Mouse (Mus musculus): Measurements from ENCODE around the gene Epb41l1. TPM values are rescaled to one million over a fixed set of nuclear protein-coding genes. Genes with fewer than 3 reads are reported as not detected.

Epb41l1 gene
- polyA plus RNA-seq, 1 experiment from 2014 or later, result 0.76 TPM

- 85% methylated on average over 7 of the region's 7 CpGs for WGBS
- no peaks in the 10 kb centered on the region for H3K36me3 ChIP-seq (ENCODE audit: control insufficient read depth, insufficient read depth)
- H3K4me3 ChIP-seq (ENCODE audit: low read length), result no peak overlapping the region
- peaks cover 2% of the 10 kb centered on the region; the same call in 1 of the 2 replicates for H3K4me1 ChIP-seq (ENCODE audit: control insufficient read depth, insufficient read depth, low read length)
- no peak overlapping the region for H3K4me2 ChIP-seq (ENCODE audit: low read depth, low read length)
- H3K9me3 ChIP-seq (replicated peaks; ENCODE audit: control insufficient read depth, low read length), result no peaks in the 10 kb centered on the region; the same call in 1 of the 2 replicates
- ATAC-seq (replicated peaks; ENCODE audit: extremely low read depth, insufficient read depth, low FRiP score), result no peak
- no peaks in the 10 kb centered on the region for H3K27me3 ChIP-seq (ENCODE audit: control insufficient read depth, insufficient read depth, low read length)
- no peak overlapping the region for H3K9ac ChIP-seq (ENCODE audit: low read length)
- H3K27ac ChIP-seq (ENCODE audit: low read length), result no peak overlapping the region
These were observed 62.5 kb downstream of the Epb41l1 start for GRCm38 (mm10) chr2:156483204-156483603.

- H3K27ac ChIP-seq (ENCODE audit: low read length), result no peak overlapping the region
- H3K4me3 ChIP-seq (ENCODE audit: low read length), result no peak overlapping the region
- WGBS, result 85% methylated on average over 12 of the region's 12 CpGs
- no peaks in the 10 kb centered on the region for H3K27me3 ChIP-seq (ENCODE audit: control insufficient read depth, insufficient read depth, low read length)
- H3K9me3 ChIP-seq (replicated peaks; ENCODE audit: control insufficient read depth, low read length), result no peaks in the 10 kb centered on the region
- no peak for ATAC-seq (replicated peaks; ENCODE audit: extremely low read depth, insufficient read depth, low FRiP score)
- no peaks in the 10 kb centered on the region for H3K36me3 ChIP-seq (ENCODE audit: control insufficient read depth, insufficient read depth)
- no peak overlapping the region for H3K9ac ChIP-seq (ENCODE audit: low read length)
- H3K4me1 ChIP-seq (ENCODE audit: control insufficient read depth, insufficient read depth, low read length), result peaks cover 8% of the 10 kb centered on the region
- H3K4me2 ChIP-seq (ENCODE audit: low read depth, low read length), result no peak overlapping the region
These were observed 65.5 kb downstream of the Epb41l1 start for GRCm38 (mm10) chr2:156486086-156486751.

- no peak overlapping the region for H3K27ac ChIP-seq (ENCODE audit: low read length)
- no peak overlapping the region for H3K4me2 ChIP-seq (ENCODE audit: low read depth, low read length)
- no peaks in the 10 kb centered on the region for H3K9me3 ChIP-seq (replicated peaks; ENCODE audit: control insufficient read depth, low read length)
- no peak overlapping the region for H3K9ac ChIP-seq (ENCODE audit: low read length)
- no peak overlapping the region for H3K4me3 ChIP-seq (ENCODE audit: low read length)
- no peaks in the 10 kb centered on the region for H3K27me3 ChIP-seq (ENCODE audit: control insufficient read depth, insufficient read depth, low read length)
- peaks cover 8% of the 10 kb centered on the region for H3K4me1 ChIP-seq (ENCODE audit: control insufficient read depth, insufficient read depth, low read length)
- no peaks in the 10 kb centered on the region for H3K36me3 ChIP-seq (ENCODE audit: control insufficient read depth, insufficient read depth)
- ATAC-seq (replicated peaks; ENCODE audit: extremely low read depth, insufficient read depth, low FRiP score), result no peak; the same call in 1 of the 2 replicates
- 79% methylated on average over 10 of the region's 10 CpGs for WGBS
These were observed 67.0 kb downstream of the Epb41l1 start for GRCm38 (mm10) chr2:156487589-156488160.

GRCm38 (mm10) chr2:156488166-156488814 lies 67.6 kb downstream of the Epb41l1 start:
- no peak for ATAC-seq (replicated peaks; ENCODE audit: extremely low read depth, insufficient read depth, low FRiP score)
- WGBS, result 79% methylated on average over 8 of the region's 8 CpGs
- Histone ChIP-seq H3K27me3 (ENCODE audit: control insufficient read depth, insufficient read depth, low read length) (no peaks in the 10 kb centered on the region), H3K4me1 (ENCODE audit: control insufficient read depth, insufficient read depth, low read length) (peaks cover 8% of the 10 kb centered on the region), H3K9ac (ENCODE audit: low read length) (no peak overlapping the region), H3K4me3 (ENCODE audit: low read length) (no peak overlapping the region), H3K4me2 (ENCODE audit: low read depth, low read length) (no peak overlapping the region), H3K36me3 (ENCODE audit: control insufficient read depth, insufficient read depth) (no peaks in the 10 kb centered on the region), H3K9me3 (replicated peaks; ENCODE audit: control insufficient read depth, low read length) (no peaks in the 10 kb centered on the region), H3K27ac (ENCODE audit: low read length) (no peak overlapping the region)

GRCm38 (mm10) chr2:156490176-156490575 lies 69.5 kb downstream of the Epb41l1 start:
- peaks cover 8% of the 10 kb centered on the region for H3K4me1 ChIP-seq (ENCODE audit: control insufficient read depth, insufficient read depth, low read length)
- H3K4me3 ChIP-seq (ENCODE audit: low read length), result no peak overlapping the region
- H3K9ac ChIP-seq (ENCODE audit: low read length), result no peak overlapping the region
- H3K9me3 ChIP-seq (replicated peaks; ENCODE audit: control insufficient read depth, low read length), result no peaks in the 10 kb centered on the region
- H3K36me3 ChIP-seq (ENCODE audit: control insufficient read depth, insufficient read depth), result 0 out of 2 replicates have a peak, but pooled peaks cover 2% of the 10 kb centered on the region
- ATAC-seq (replicated peaks; ENCODE audit: extremely low read depth, insufficient read depth, low FRiP score), result no peak
- peak overlapping the region; percentile 23; the same call in 1 of the 2 replicates for H3K4me2 ChIP-seq (ENCODE audit: low read depth, low read length)
- 36% methylated on average over 11 of the region's 11 CpGs for WGBS
- no peak overlapping the region for H3K27ac ChIP-seq (ENCODE audit: low read length)
- no peaks in the 10 kb centered on the region for H3K27me3 ChIP-seq (ENCODE audit: control insufficient read depth, insufficient read depth, low read length)

- Histone ChIP-seq H3K36me3 (ENCODE audit: control insufficient read depth, insufficient read depth) (0 out of 2 replicates have a peak, but pooled peaks cover 2% of the 10 kb centered on the region), H3K4me1 (ENCODE audit: control insufficient read depth, insufficient read depth, low read length) (peaks cover 8% of the 10 kb centered on the region), H3K4me2 (ENCODE audit: low read depth, low read length) (no peak overlapping the region), H3K9me3 (replicated peaks; ENCODE audit: control insufficient read depth, low read length) (no peaks in the 10 kb centered on the region), H3K27ac (ENCODE audit: low read length) (no peak overlapping the region), H3K4me3 (ENCODE audit: low read length) (no peak overlapping the region), H3K27me3 (ENCODE audit: control insufficient read depth, insufficient read depth, low read length) (no peaks in the 10 kb centered on the region), H3K9ac (ENCODE audit: low read length) (no peak overlapping the region)
- ATAC-seq (replicated peaks; ENCODE audit: extremely low read depth, insufficient read depth, low FRiP score), result no peak
- WGBS, result 84% methylated on average over 5 of the region's 5 CpGs
These were observed 71.1 kb downstream of the Epb41l1 start for GRCm38 (mm10) chr2:156491796-156492195.

GRCm38 (mm10) chr2:156493766-156494165 lies 73.1 kb downstream of the Epb41l1 start:
- no peak overlapping the region for H3K4me3 ChIP-seq (ENCODE audit: low read length)
- no peak overlapping the region for H3K27ac ChIP-seq (ENCODE audit: low read length)
- 0 out of 2 replicates have a peak, but pooled peaks cover 2% of the 10 kb centered on the region for H3K36me3 ChIP-seq (ENCODE audit: control insufficient read depth, insufficient read depth)
- H3K4me2 ChIP-seq (ENCODE audit: low read depth, low read length), result no peak overlapping the region
- 58% methylated on average over 9 of the region's 9 CpGs for WGBS
- H3K9me3 ChIP-seq (replicated peaks; ENCODE audit: control insufficient read depth, low read length), result no peaks in the 10 kb centered on the region
- no peak overlapping the region for H3K9ac ChIP-seq (ENCODE audit: low read length)
- H3K4me1 ChIP-seq (ENCODE audit: control insufficient read depth, insufficient read depth, low read length), result peaks cover 8% of the 10 kb centered on the region
- H3K27me3 ChIP-seq (ENCODE audit: control insufficient read depth, insufficient read depth, low read length), result no peaks in the 10 kb centered on the region
- ATAC-seq (replicated peaks; ENCODE audit: extremely low read depth, insufficient read depth, low FRiP score), result no peak

GRCm38 (mm10) chr2:156494465-156494864 lies 73.8 kb downstream of the Epb41l1 start:
- H3K4me1 ChIP-seq (ENCODE audit: control insufficient read depth, insufficient read depth, low read length), result peaks cover 8% of the 10 kb centered on the region
- no peaks in the 10 kb centered on the region for H3K9me3 ChIP-seq (replicated peaks; ENCODE audit: control insufficient read depth, low read length)
- no peak overlapping the region for H3K9ac ChIP-seq (ENCODE audit: low read length)
- 0 out of 2 replicates have a peak, but pooled peaks cover 2% of the 10 kb centered on the region for H3K36me3 ChIP-seq (ENCODE audit: control insufficient read depth, insufficient read depth)
- no peak overlapping the region for H3K27ac ChIP-seq (ENCODE audit: low read length)
- no peak overlapping the region for H3K4me3 ChIP-seq (ENCODE audit: low read length)
- no peak overlapping the region for H3K4me2 ChIP-seq (ENCODE audit: low read depth, low read length)
- 73% methylated on average over 9 of the region's 9 CpGs for WGBS
- ATAC-seq (replicated peaks; ENCODE audit: extremely low read depth, insufficient read depth, low FRiP score), result no peak
- no peaks in the 10 kb centered on the region for H3K27me3 ChIP-seq (ENCODE audit: control insufficient read depth, insufficient read depth, low read length)

- Histone ChIP-seq H3K27ac (ENCODE audit: low read length) (no peak overlapping the region), H3K27me3 (ENCODE audit: control insufficient read depth, insufficient read depth, low read length) (no peaks in the 10 kb centered on the region), H3K9ac (ENCODE audit: low read length) (no peak overlapping the region), H3K9me3 (replicated peaks; ENCODE audit: control insufficient read depth, low read length) (no peaks in the 10 kb centered on the region), H3K4me3 (ENCODE audit: low read length) (no peak overlapping the region), H3K36me3 (ENCODE audit: control insufficient read depth, insufficient read depth) (0 out of 2 replicates have a peak, but pooled peaks cover 2% of the 10 kb centered on the region), H3K4me1 (ENCODE audit: control insufficient read depth, insufficient read depth, low read length) (peaks cover 8% of the 10 kb centered on the region), H3K4me2 (ENCODE audit: low read depth, low read length) (no peak overlapping the region)
- no peak for ATAC-seq (replicated peaks; ENCODE audit: extremely low read depth, insufficient read depth, low FRiP score)
- 91% methylated on average over 12 of the region's 12 CpGs for WGBS
These were observed 74.2 kb downstream of the Epb41l1 start for GRCm38 (mm10) chr2:156494875-156495274.

Data from heart, embryonic 16.5 days (tissue).